Mouse (Mus musculus) heart, embryonic 11.5 days (tissue): Measurements from ENCODE around the gene S100a7a. TPM values are rescaled to one million over a fixed set of nuclear protein-coding genes. Genes with fewer than 3 reads are reported as not detected.

Experiments used
- ATAC-seq: fragments of 200-750 bp; cut with Nextera tagmentation; replicated peaks from 2 replicates; pipeline ENCODE4 v1.8.0; 2017; ENCODE audit warnings: moderate library complexity; ENCODE audit not compliant: insufficient number of reproducible peaks, low FRiP score, low TSS enrichment
- H3K27ac ChIP-seq: fragments of 300-500 bp; sonication (generic); 2 replicates; pipeline ENCODE4 v1.5.1; 2014; ENCODE audit warnings: mild to moderate bottlenecking, low read depth, low read length
- H3K27me3 ChIP-seq: fragments of 300-500 bp; sonication (generic); 2 replicates; pipeline ENCODE4 v1.6.1; 2014; ENCODE audit warnings: mild to moderate bottlenecking, low read length, mixed read lengths; ENCODE audit not compliant: control insufficient read depth, insufficient read depth
- H3K36me3 ChIP-seq: fragments of 300-500 bp; sonication (generic); 2 replicates; pipeline ENCODE4 v1.6.1; 2014; ENCODE audit warnings: mild to moderate bottlenecking, low read length, moderate library complexity, mixed read lengths; ENCODE audit not compliant: control insufficient read depth, insufficient read depth
- H3K4me1 ChIP-seq: fragments of 300-500 bp; sonication (generic); 2 replicates; pipeline ENCODE4 v1.6.1; 2014; ENCODE audit warnings: low read length; ENCODE audit not compliant: control insufficient read depth, insufficient read depth
- H3K4me2 ChIP-seq: fragments of 300-500 bp; sonication (generic); 2 replicates; pipeline ENCODE4 v1.6.1; 2014; ENCODE audit warnings: mild to moderate bottlenecking, moderate library complexity
- H3K4me3 ChIP-seq: fragments of 300-500 bp; sonication (generic); 2 replicates; pipeline ENCODE4 v1.5.1; 2014; ENCODE audit warnings: low read depth, low read length
- H3K9ac ChIP-seq: fragments of 300-500 bp; sonication (generic); 2 replicates; pipeline ENCODE4 v1.6.1; 2014; ENCODE audit warnings: mild to moderate bottlenecking, low read depth, low read length, moderate library complexity
- H3K9me3 ChIP-seq: fragments of 300-500 bp; sonication (generic); replicated peaks from 2 replicates; pipeline ENCODE4 v1.6.1; 2016; ENCODE audit warnings: low read length; ENCODE audit not compliant: control insufficient read depth
- WGBS: fragments of 180-500 bp; shearing (Covaris S2); extraction: QIAGEN DNeasy Blood & Tissue Kit; methylation state at CpG from one replicate; pipeline ENCODE4 v1.1.7; 2014; ENCODE audit not compliant: insufficient replicate concordance; 5-methylcytosine and 5-hydroxymethylcytosine counted together
- polyA plus RNA-seq: library from polyadenylated mRNA; unstranded; fragments of >200 nt; fragmentation: Nextera tagmentation; extraction: Ambion mirVana; gene quantifications from 2 replicates; pipeline ENCODE4 v1.2.1, GENCODE M21; 2014

The S100a7a gene
- polyA plus RNA-seq, 1 experiment from 2014 or later = not detected

- no peak for ATAC-seq
- 70% methylated on average over 4 of the region's 4 CpGs for WGBS
Observed at GRCm38 (mm10) chr3:90657405-90657804, 3.6 kb downstream of the S100a7a start.

DNA sequence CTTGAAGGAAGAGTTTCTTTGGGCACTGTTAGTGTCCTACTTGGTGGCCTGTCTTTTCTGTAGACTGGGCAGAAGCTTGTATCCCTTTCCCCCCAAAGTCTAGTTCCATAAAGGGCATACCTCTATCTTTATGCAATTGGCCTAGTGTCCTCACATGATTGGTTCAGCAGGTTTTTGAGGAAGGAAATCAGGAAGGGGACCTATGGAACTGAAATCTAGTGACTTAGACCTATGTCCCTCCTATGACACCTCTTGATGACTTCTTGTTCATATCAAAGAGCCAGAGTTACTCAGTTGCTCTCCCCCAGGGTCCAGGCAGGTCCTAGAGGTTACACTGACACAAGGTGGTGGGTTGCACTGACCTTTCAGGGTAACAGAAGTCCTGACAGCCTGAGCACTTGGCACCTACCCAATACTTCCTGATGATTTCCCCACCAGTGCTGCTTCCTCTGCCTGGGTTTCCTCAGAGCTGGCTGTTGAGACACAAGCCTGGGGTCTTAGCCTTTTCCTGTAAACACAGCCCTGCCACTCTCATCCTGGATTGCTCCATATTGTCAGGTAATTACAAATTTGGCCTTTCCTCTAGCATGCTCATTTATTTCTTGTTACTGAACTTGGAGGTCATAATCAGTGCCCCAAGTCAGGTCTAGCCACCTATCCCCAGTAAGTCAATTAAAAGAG lies 5.7 kb downstream of the S100a7a start:
- H3K9ac ChIP-seq = no peak overlapping the region
- no peaks in the 10 kb centered on the region for H3K4me1 ChIP-seq
- H3K4me3 ChIP-seq = no peak overlapping the region
- H3K27me3 ChIP-seq = no peaks in the 10 kb centered on the region
- no peak overlapping the region for H3K4me2 ChIP-seq
- H3K9me3 ChIP-seq = no peaks in the 10 kb centered on the region
- H3K36me3 ChIP-seq = no peaks in the 10 kb centered on the region
- ATAC-seq = no peak
- no peak overlapping the region for H3K27ac ChIP-seq

More at GRCm38 (mm10) chr3:90657405-90657804, 3.6 kb downstream of the S100a7a start:
- Histone ChIP-seq H3K36me3 (no peaks in the 10 kb centered on the region), H3K27me3 (0 out of 2 replicates have a peak, but pooled peaks cover 2% of the 10 kb centered on the region), H3K4me3 (no peak overlapping the region), H3K27ac (no peak overlapping the region), H3K9ac (no peak overlapping the region), H3K9me3 (no peaks in the 10 kb centered on the region), H3K4me2 (no peak overlapping the region), H3K4me1 (no peaks in the 10 kb centered on the region)

DNA sequence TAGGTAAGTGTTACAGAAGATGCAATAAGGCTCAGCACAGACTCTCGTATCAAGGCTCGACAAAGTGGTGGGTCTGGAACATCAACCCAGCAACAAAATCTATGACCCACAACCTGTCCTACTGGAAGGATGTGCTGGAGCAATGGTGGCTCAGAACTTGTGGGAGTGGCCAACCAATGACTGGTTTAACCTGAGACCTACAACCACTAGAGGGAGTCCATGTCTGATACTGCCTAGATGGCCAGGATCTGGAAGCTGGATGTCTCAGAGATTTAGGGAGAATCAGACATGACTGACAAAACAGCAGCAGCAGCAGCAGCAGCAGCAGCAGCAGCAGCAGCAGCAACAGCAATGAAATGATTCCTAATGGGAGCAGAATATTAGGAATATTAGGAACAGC lies 10.4 kb downstream of the S100a7a start:
- Histone ChIP-seq H3K9me3 (no peaks in the 10 kb centered on the region), H3K36me3 (no peaks in the 10 kb centered on the region), H3K4me3 (no peak overlapping the region), H3K4me2 (no peak overlapping the region), H3K9ac (no peak overlapping the region), H3K4me1 (no peaks in the 10 kb centered on the region), H3K27ac (no peak overlapping the region), H3K27me3 (no peaks in the 10 kb centered on the region)
- no peak for ATAC-seq
- 60% methylated on average over 2 of the region's 2 CpGs for WGBS

GRCm38 (mm10) chr3:90668846-90669245 lies 15.0 kb downstream of the S100a7a start, which contains the start of gene S100a8:
TSS of gene S100a8 (plus strand) at chr3:90668978.
- Histone ChIP-seq H3K4me1 (no peaks in the 10 kb centered on the region), H3K27me3 (no peaks in the 10 kb centered on the region), H3K27ac (no peak within 1 kb of the TSS), H3K4me2 (no peak within 1 kb of the TSS), H3K4me3 (no peak within 1 kb of the TSS), H3K9me3 (no peaks in the 10 kb centered on the region), H3K36me3 (no peaks in the 10 kb centered on the region), H3K9ac (no peak within 1 kb of the TSS)
- ATAC-seq = no peak
- WGBS = 69% methylated on average over 8 of the region's 8 CpGs

DNA sequence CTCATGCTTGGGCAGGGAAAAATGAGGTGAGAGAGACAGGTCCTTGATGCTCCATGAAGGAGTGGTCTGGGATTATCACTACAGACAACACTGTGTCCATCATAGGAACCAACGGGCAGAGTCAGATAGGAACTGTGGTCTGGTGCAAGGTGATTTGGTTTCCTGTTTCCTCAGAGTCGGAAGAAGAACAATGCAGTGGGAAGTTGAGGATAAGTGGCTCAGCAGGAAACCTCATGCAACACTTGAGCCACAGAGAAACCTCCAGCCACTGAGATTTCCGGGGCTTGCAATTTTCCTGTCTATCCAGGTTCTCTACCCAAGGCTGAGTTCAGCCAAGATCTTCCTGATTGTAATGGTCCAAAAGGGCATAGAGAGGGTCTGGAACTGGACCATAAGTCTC lies 24.8 kb downstream of the S100a7a start:
- Histone ChIP-seq H3K36me3 (no peaks in the 10 kb centered on the region), H3K9me3 (no peaks in the 10 kb centered on the region), H3K27me3 (no peaks in the 10 kb centered on the region), H3K4me3 (no peak overlapping the region), H3K4me2 (no peak overlapping the region), H3K4me1 (no peaks in the 10 kb centered on the region), H3K9ac (no peak overlapping the region), H3K27ac (no peak overlapping the region)
- ATAC-seq = no peak
- WGBS = 46% methylated on average over 3 of the region's 3 CpGs

- 81% methylated on average over 3 of the region's 3 CpGs for WGBS
- Histone ChIP-seq H3K27ac (no peak overlapping the region), H3K4me3 (no peak overlapping the region), H3K27me3 (no peaks in the 10 kb centered on the region), H3K36me3 (no peaks in the 10 kb centered on the region), H3K9ac (no peak overlapping the region), H3K9me3 (no peaks in the 10 kb centered on the region), H3K4me1 (no peaks in the 10 kb centered on the region), H3K4me2 (no peak overlapping the region)
- no peak for ATAC-seq
Observed at GRCm38 (mm10) chr3:90683929-90684328, 30.1 kb downstream of the S100a7a start.

- Histone ChIP-seq H3K4me2 (no peak overlapping the region), H3K4me1 (no peaks in the 10 kb centered on the region), H3K9me3 (no peaks in the 10 kb centered on the region), H3K4me3 (no peak overlapping the region), H3K36me3 (no peaks in the 10 kb centered on the region), H3K27me3 (no peaks in the 10 kb centered on the region), H3K27ac (no peak overlapping the region), H3K9ac (no peak overlapping the region)
- WGBS = 64% methylated on average over 2 of the region's 2 CpGs
- no peak for ATAC-seq
Observed at GRCm38 (mm10) chr3:90686835-90687234, 33.0 kb downstream of the S100a7a start.

GRCm38 (mm10) chr3:90693496-90693895 lies 39.7 kb downstream of the S100a7a start:
- Histone ChIP-seq H3K9me3 (no peaks in the 10 kb centered on the region), H3K4me1 (no peaks in the 10 kb centered on the region), H3K4me2 (no peak overlapping the region), H3K27ac (no peak overlapping the region), H3K36me3 (no peaks in the 10 kb centered on the region), H3K9ac (no peak overlapping the region), H3K27me3 (no peaks in the 10 kb centered on the region), H3K4me3 (no peak overlapping the region)
- WGBS = 59% methylated on average over 2 of the region's 2 CpGs
- ATAC-seq = no peak

DNA sequence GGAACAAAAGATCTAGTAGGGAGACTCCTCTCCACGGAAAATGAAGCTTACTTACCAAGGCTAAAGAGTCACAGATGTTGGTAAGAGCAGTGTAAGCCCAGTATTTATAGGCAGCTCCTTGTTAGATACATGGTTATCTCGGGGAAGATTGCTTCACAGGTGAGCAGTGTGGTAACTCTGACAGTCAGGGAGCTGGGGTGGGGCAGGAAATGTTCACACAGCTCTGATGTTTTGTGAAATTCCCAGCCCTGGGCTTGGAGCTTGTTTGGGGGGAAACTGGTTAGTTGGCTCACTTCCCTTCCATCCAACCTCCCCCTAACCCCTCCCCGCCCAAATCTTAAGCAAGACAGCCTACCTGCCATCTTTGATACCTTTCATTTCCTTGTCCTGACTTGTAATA lies 41.8 kb downstream of the S100a7a start, which contains the start of gene S100a9:
TSS of gene S100a9 (minus strand) at position 109 of the 400 bp plus-strand sequence.
- no peaks in the 10 kb centered on the region for H3K9me3 ChIP-seq
- no peak within 1 kb of the TSS for H3K9ac ChIP-seq
- no peak within 1 kb of the TSS for H3K27ac ChIP-seq
- no peak within 1 kb of the TSS for H3K4me2 ChIP-seq
- no peaks in the 10 kb centered on the region for H3K27me3 ChIP-seq
- no peak for ATAC-seq
- H3K36me3 ChIP-seq = no peaks in the 10 kb centered on the region
- no peak within 1 kb of the TSS for H3K4me3 ChIP-seq
- no peaks in the 10 kb centered on the region for H3K4me1 ChIP-seq
- WGBS = 61% methylated on average over 3 of the region's 3 CpGs
